Mouse (Mus musculus) liver, adult 2 months (tissue): ENCODE measurements around the gene Slc22a5. TPM values are rescaled to one million over a fixed set of nuclear protein-coding genes. Genes with fewer than 3 reads are reported as not detected.

Experiments
- DNase-seq: peaks from one replicate; pipeline ENCODE4 v3.0.0-alpha.2; 2011; ENCODE audit warnings: low read depth, low spot score; ENCODE audit errors: extremely low read depth
- H3K27ac ChIP-seq: fragments of 200-500 bp; replicated peaks from 2 replicates; pipeline ENCODE4 v1.5.1; 2012; ENCODE audit warnings: low read depth, mild to moderate bottlenecking, control low read depth, inconsistent platforms, low read length; ENCODE audit not compliant: insufficient read depth
- H3K27me3 ChIP-seq: fragments of 200-500 bp; 2 replicates; pipeline ENCODE4 v1.6.1; 2012; ENCODE audit warnings: mild to moderate bottlenecking, moderate library complexity, low read length, inconsistent platforms; ENCODE audit not compliant: control insufficient read depth, insufficient read depth
- H3K36me3 ChIP-seq: fragments of 200-500 bp; 2 replicates; pipeline ENCODE4 v1.6.1; 2012; ENCODE audit warnings: low read length, inconsistent platforms; ENCODE audit not compliant: control insufficient read depth, insufficient read depth
- H3K4me1 ChIP-seq: fragments of 200-500 bp; 2 replicates; pipeline ENCODE4 v1.6.1; 2011; ENCODE audit warnings: low read length; ENCODE audit not compliant: control insufficient read depth, insufficient read depth
- H3K4me3 ChIP-seq: fragments of 200-500 bp; 2 replicates; pipeline ENCODE4 v1.5.1; 2011; ENCODE audit warnings: low read depth, mild to moderate bottlenecking, control low read depth, low read length, moderate library complexity; ENCODE audit not compliant: insufficient read depth
- H3K79me2 ChIP-seq: fragments of 200-500 bp; 2 replicates; pipeline ENCODE4 v1.6.1; 2012; ENCODE audit warnings: inconsistent platforms, mild to moderate bottlenecking, low read length, moderate library complexity; ENCODE audit not compliant: control insufficient read depth, insufficient read depth
- H3K9ac ChIP-seq: fragments of 200-500 bp; 2 replicates; pipeline ENCODE4 v1.6.1; 2012; ENCODE audit warnings: low read depth, mild to moderate bottlenecking, control low read depth, inconsistent platforms, low read length
- CTCF ChIP-seq: fragments of 200-500 bp; IDR thresholded peaks from 2 replicates; pipeline ENCODE4 v1.5.1; 2011; ENCODE audit warnings: low read depth, low read length, control low read depth
- POLR2A ChIP-seq: fragments of 200-500 bp; IDR thresholded peaks from 2 replicates; pipeline ENCODE4 v1.6.1; 2011; ENCODE audit warnings: low read length, control low read depth; ENCODE audit not compliant: insufficient read depth; ENCODE audit errors: extremely low read depth
- WGBS: fragments of 180-500 bp; shearing (Covaris S2); methylation state at CpG from one replicate; pipeline ENCODE4 v1.1.7; 2018; 5-methylcytosine and 5-hydroxymethylcytosine counted together
- polyA plus RNA-seq: library from polyadenylated mRNA; depleted of rRNA; stranded (reverse); fragments of >200 nt; gene quantifications from 2 replicates; pipeline ENCODE4 v1.2.3, GENCODE M21; 2012
- total RNA-seq: library from RNA; depleted of rRNA; stranded (reverse); fragments of >200 nt; gene quantifications from 2 replicates; pipeline ENCODE4 v1.2.3, GENCODE M21; 2014

Slc22a5 gene
- total and polyA plus RNA-seq, 2 experiments: 14.7 to 20.8 TPM

DNA sequence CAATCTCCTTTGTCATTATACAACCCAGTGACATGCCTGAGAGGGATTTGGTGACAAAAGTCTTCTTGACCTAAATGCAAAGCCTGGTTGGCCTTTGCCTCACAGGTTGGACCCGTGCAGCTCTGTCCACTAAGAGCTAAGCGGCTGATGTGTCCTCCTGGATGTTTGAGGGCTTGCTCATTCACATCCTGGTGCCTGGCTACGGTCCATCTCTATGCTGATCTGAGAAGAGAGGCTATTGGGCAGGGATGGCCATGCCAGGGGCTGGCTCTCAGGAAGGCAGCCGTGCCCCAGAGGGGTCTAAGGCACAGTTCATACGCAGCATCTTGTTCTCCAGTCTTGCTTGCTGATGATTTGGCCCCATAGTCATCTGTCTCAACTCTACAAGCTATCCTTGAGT lies 53.7 kb downstream of the Slc22a5 start:
- TF ChIP-seq POLR2A (no peak), CTCF (no peak)
- 86% methylated on average over 5 of the region's 5 CpGs for WGBS
- H3K79me2 ChIP-seq: no peaks in the 10 kb centered on the region

DNA sequence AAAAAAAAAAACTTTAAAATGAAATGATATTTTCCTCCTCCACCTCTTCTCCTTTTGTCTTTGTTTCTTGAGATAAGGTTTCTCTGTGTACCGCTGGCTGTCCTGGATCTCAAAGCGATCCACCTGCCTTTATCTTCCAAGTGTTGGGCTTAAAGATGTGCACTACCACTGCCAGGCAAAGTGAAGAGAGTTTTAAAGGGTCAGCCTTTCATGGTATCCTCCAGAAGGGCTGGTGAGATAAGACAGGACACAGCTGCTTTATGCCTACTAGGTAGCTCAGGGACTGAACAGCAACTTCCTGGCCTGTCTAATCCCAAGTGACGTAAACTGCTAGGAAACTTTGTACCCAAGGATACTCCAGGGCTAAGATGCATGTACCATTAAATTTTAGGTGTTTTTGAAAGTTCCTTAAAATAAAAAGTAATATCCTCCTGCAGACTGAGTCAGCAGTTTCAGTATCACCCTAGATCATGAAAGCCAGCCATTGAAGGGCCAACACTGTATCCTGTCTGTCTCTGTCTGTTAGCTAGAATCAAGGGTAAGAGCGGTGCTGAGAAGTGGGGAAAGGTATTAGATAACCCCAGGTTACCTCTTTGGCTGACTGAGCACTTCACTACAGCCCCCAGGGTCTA lies 56.0 kb downstream of the Slc22a5 start:
- no peak overlapping the region for H3K27ac ChIP-seq
- peaks cover 5% of the 10 kb centered on the region for H3K4me1 ChIP-seq
- no peak for DNase-seq
- TF ChIP-seq POLR2A (no peak), CTCF (no peak)
- no peaks in the 10 kb centered on the region for H3K36me3 ChIP-seq
- 89% methylated on average over 4 of the region's 4 CpGs for WGBS
- H3K79me2 ChIP-seq: no peaks in the 10 kb centered on the region
- H3K9ac ChIP-seq: no peak overlapping the region
- H3K4me3 ChIP-seq: no peak overlapping the region
- no peaks in the 10 kb centered on the region for H3K27me3 ChIP-seq

More for the DNA sequence above, 53.7 kb downstream of the Slc22a5 start:
- Histone ChIP-seq H3K27me3 (no peaks in the 10 kb centered on the region), H3K9ac (no peak overlapping the region), H3K4me1 (peaks cover 5% of the 10 kb centered on the region), H3K4me3 (no peak overlapping the region), H3K36me3 (no peaks in the 10 kb centered on the region), H3K27ac (no peak overlapping the region)
- DNase-seq: no peak

DNA sequence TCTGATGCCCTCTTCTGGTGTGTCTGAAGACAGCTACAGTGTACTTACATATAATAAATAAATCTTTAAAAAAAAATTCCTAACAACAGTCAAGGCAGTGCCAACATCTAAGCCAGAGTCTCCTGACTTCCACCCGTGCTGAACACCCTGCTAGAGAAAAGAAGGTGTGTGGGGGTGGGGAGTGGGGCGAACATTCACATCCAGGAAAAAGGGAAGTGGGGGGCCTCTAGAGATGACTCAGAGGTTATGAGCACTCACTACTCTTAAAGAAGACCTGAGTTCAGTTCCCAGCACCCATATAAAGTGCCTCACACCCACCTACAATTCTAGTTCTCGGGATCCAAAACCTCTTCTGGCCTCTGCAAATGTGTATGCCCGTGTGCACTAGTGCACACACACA lies 66.1 kb downstream of the Slc22a5 start:
- Histone ChIP-seq H3K79me2 (no peaks in the 10 kb centered on the region), H3K27ac (no peak overlapping the region), H3K27me3 (no peaks in the 10 kb centered on the region), H3K4me1 (peaks cover 5% of the 10 kb centered on the region), H3K36me3 (no peaks in the 10 kb centered on the region), H3K9ac (no peak overlapping the region), H3K4me3 (no peak overlapping the region)
- WGBS: 90% methylated on average over 4 of the region's 4 CpGs
- DNase-seq: no peak
- TF ChIP-seq CTCF (no peak), POLR2A (no peak)

DNA sequence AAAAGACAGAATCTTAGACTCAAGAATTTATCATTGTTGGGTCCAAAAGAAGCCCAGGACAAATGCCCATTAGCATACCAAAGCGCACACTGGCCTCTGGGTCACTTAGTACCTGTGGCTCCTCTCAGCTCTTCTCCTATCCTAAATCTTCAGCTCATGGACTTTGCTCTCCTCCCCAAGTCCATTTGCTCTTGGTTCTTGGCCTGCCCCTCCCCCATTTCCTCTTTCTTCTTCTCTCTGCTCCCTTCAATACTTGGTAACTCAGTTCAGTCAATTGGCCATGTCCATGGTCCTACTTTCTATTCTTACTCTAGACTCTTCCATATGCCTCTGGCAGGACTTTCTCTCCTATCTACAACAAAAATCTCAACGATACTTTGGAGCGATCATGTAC lies 69.5 kb downstream of the Slc22a5 start:
- DNase-seq: no peak
- no peak for TF ChIP-seq POLR2A
- no peak for TF ChIP-seq CTCF
- Histone ChIP-seq H3K36me3 (no peaks in the 10 kb centered on the region), H3K4me3 (no peak overlapping the region), H3K79me2 (no peaks in the 10 kb centered on the region), H3K9ac (no peak overlapping the region), H3K27ac (no peak overlapping the region), H3K27me3 (no peaks in the 10 kb centered on the region), H3K4me1 (peaks cover 4% of the 10 kb centered on the region)
- 96% methylated on average over 3 of the region's 3 CpGs for WGBS

DNA sequence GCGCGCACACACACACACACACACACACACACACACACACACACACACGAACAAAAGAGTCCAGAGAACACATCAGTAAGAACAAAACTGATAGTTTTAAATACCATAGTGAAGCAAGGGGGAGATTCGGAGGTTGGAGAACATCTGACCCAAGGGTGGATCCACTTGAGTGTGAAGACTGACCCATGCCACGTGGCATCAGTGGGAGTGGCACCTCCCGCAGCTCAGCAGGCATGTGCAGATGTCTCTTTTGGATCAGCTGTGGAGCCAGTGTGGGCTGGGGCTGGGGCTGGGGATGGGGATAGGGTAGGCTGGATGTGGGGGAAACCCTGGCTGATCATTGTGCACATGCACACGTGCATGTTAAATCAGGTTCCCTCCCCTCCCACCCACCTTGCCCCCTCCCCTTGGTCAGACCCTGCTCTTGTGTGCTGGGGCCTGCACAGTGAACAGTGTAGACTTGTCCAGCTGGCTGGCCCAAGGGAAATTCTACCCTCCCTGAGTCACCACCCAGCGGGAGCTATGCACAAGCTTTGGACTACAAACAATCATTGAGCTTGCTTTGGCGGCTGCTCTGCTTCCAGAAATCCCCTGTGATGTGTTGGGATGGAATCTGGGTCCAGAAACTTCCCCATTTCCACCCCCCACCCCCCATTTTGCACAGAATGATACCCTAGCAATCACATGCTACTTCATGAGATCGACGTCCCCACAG lies 70.1 kb downstream of the Slc22a5 start:
- Histone ChIP-seq H3K27ac (no peak overlapping the region), H3K36me3 (no peaks in the 10 kb centered on the region), H3K4me1 (peaks cover 3% of the 10 kb centered on the region), H3K4me3 (no peak overlapping the region), H3K27me3 (no peaks in the 10 kb centered on the region), H3K9ac (no peak overlapping the region), H3K79me2 (no peaks in the 10 kb centered on the region)
- WGBS: 93% methylated on average over 11 of the region's 11 CpGs
- no peak for DNase-seq
- TF ChIP-seq CTCF (no peak), POLR2A (no peak)
